In the genomic region with DNA sequence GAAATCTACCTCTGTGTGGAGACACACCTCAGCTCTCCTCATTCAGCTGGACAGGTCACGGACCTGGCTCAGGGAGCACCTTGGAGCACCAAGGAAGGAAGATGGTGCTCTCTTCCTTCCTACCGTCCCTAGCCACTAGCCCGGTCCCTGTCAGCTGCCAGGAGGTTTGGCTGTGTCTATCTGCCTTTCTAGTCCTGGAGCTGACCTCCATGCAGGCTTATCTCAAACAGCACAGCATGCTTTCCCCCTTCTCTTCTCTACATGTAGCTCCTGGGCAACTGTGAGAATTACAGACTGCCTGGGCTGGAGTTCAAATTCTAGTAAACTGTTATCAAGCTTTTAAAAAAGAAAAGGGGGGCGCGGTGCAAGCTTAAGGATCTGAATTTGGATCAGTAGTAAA, we compare ENCODE assay signal across 22 mouse cellular contexts. TPM values are rescaled to one million over a fixed set of nuclear protein-coding genes. Genes with fewer than 3 reads are reported as not detected.
DNase-seq lines count a peak whose midpoint lies in the region; ATAC-seq and TF ChIP-seq lines count a peak whose summit lies in the region.
"Had no signal": no experiment of that assay in that cellular context is flagged by ENCODE, and none has a peak within 500 bp of the region (broad histone marks: within the 10 kb centered on the region; RNA-seq: fewer than 3 reads in every experiment).

No protein-coding gene starts in this region.

- peak; percentile 28; the same call in 1 of the 2 replicates for TF ChIP-seq EP300 in liver, embryonic 14.5 days (IDR thresholded peaks at IDR 0.05; ENCODE audit: low read depth)

- no peak for TF ChIP-seq CTCF in liver, embryonic 14.5 days (IDR thresholded peaks at IDR 0.05; ENCODE audit: low read depth)

- WGBS in heart, embryonic 12.5 days, result 82% methylated on average over 5 of the region's 5 CpGs
- 45% methylated on average over 5 of the region's 5 CpGs for WGBS in liver, embryonic 14.5 days (ENCODE audit: insufficient replicate concordance)

- no peaks in the 10 kb centered on the region for H3K9me3 ChIP-seq in heart, embryonic 12.5 days (replicated peaks)
- H3K9me3 ChIP-seq in liver, embryonic 14.5 days (ENCODE audit: control insufficient read depth, low read length), result no peaks in the 10 kb centered on the region
- H3K9me3 ChIP-seq: embryonic facial prominence, embryonic 15.5 days; forebrain, embryonic 12.5 days; G1E had no signal

- no peaks in the 10 kb centered on the region for H3K4me1 ChIP-seq in heart, embryonic 12.5 days (replicated peaks)
- H3K4me1 ChIP-seq in liver, embryonic 14.5 days (replicated peaks; ENCODE audit: control insufficient read depth in 2 of 2, insufficient read depth in 2 of 2, low read length in 1 of 2), result peaks cover 9 to 16% of the 10 kb centered on the region in 2 experiments
- H3K4me1 ChIP-seq: embryonic facial prominence, embryonic 15.5 days; forebrain, embryonic 12.5 days had no signal

- ATAC-seq in heart, embryonic 12.5 days (ENCODE audit: insufficient number of reproducible peaks, low FRiP score), result no peak
- 0 out of 2 replicates have a peak, but pooled peaks have one; percentile 33 for ATAC-seq in erythroid progenitor cell, adult 5-6 weeks (replicated peaks; ENCODE audit: low FRiP score, poor library complexity, severe bottlenecking)
- peak; percentile 77 for ATAC-seq in liver, embryonic 14.5 days (ENCODE audit: insufficient read depth)
- peak; percentile 90 for ATAC-seq in megakaryocyte-erythroid progenitor cell, adult 5-6 weeks (replicated peaks; ENCODE audit: low FRiP score, low TSS enrichment, poor library complexity, severe bottlenecking)
- ATAC-seq: CD4-positive, CD25-positive, alpha-beta regulatory T cell, adult 4 months; forebrain, embryonic 16.5 days; hindbrain, embryonic 16.5 days; inflammation-experienced regulatory T-cells, adult 6 months had no signal

- peak; percentile 66 for DNase-seq in heart, adult 11 months
- DNase-seq in liver, embryonic 14.5 days (ENCODE audit: low read depth in 3 of 3, low spot score in 3 of 3), result peak in 2 of 3 experiments; percentile 16 to 28
- no peak for DNase-seq in urinary bladder, adult 18-20 months (ENCODE audit: low spot score in 2 of 2)
- no peak for DNase-seq in gastrocnemius, adult 8-10 months (ENCODE audit: low spot score in 2 of 2)
- DNase-seq: adrenal gland, postnatal 14 days; B cell, adult 2 months; cerebellum, adult 11-12 months; cerebellum, postnatal 10 days; embryo, embryonic 11 days; gastrocnemius, postnatal 25 days; heart, adult 18-20 months had no signal

- H3K4me2 ChIP-seq in heart, embryonic 12.5 days, result no peak overlapping the region
- H3K4me2 ChIP-seq in liver, embryonic 14.5 days (ENCODE audit: low read depth), result no peak overlapping the region
- H3K4me2 ChIP-seq: embryonic facial prominence, embryonic 15.5 days; forebrain, embryonic 12.5 days; heart, embryonic 11.5 days had no signal

- peaks cover 55% of the 10 kb centered on the region for H3K36me3 ChIP-seq in heart, embryonic 12.5 days
- peaks cover 26% of the 10 kb centered on the region for H3K36me3 ChIP-seq in liver, embryonic 14.5 days (replicated peaks; ENCODE audit: control insufficient read depth, insufficient read depth, low read depth)

- H3K4me3 ChIP-seq in heart, embryonic 12.5 days, result no peak overlapping the region
- H3K4me3 ChIP-seq in liver, embryonic 14.5 days (ENCODE audit: insufficient read depth in 1 of 2, low read depth in 2 of 2, low read length in 2 of 2), result no peak overlapping the region
- H3K4me3 ChIP-seq: embryonic facial prominence, embryonic 15.5 days; forebrain, embryonic 12.5 days had no signal

- no peaks in the 10 kb centered on the region for H3K27me3 ChIP-seq in heart, embryonic 12.5 days (replicated peaks)
- no peaks in the 10 kb centered on the region for H3K27me3 ChIP-seq in liver, embryonic 14.5 days (ENCODE audit: control insufficient read depth, insufficient read depth, low read length)
- H3K27me3 ChIP-seq: embryonic facial prominence, embryonic 15.5 days; forebrain, embryonic 12.5 days had no signal

- no peak overlapping the region for H3K27ac ChIP-seq in heart, embryonic 12.5 days (ENCODE audit: poor library complexity, severe bottlenecking)
- no peak overlapping the region; the same call in 1 of the 2 replicates for H3K27ac ChIP-seq in liver, embryonic 14.5 days
- H3K27ac ChIP-seq: embryonic facial prominence, embryonic 15.5 days; forebrain, embryonic 12.5 days had no signal

- no peak overlapping the region for H3K9ac ChIP-seq in heart, embryonic 12.5 days
- H3K9ac ChIP-seq in liver, embryonic 14.5 days (replicated peaks), result no peak overlapping the region
- H3K9ac ChIP-seq: embryonic facial prominence, embryonic 15.5 days; forebrain, embryonic 12.5 days had no signal

RNA-seq across cellular contexts. Expression of a gene that starts 40.3 kb away (rescaled TPM):
- polyA plus RNA-seq in heart, embryonic 12.5 days (2016; fragmentation: Nextera tagmentation; extraction: Ambion mirVana), result 27.0 and 27.2 TPM in 2 replicates
- 2.5 and 8.8 TPM in 2 replicates for total RNA-seq in erythroid progenitor cell, adult 5-6 weeks (2015; ENCODE audit: low replicate concordance)
- total RNA-seq in erythroid progenitor cell, adult 5-6 weeks (2017; ENCODE audit: low replicate concordance), result 0.91 and 4.6 TPM in 2 replicates
- polyA plus RNA-seq in liver, embryonic 14.5 days (2012; rRNA removed), result 14.9 and 16.5 TPM in 2 replicates
- polyA plus RNA-seq in liver, embryonic 14.5 days (2014; fragmentation: Nextera tagmentation; extraction: Ambion mirVana), result 11.0 and 11.2 TPM in 2 replicates
- 16.5 and 16.6 TPM in 2 replicates for total RNA-seq in megakaryocyte-erythroid progenitor cell, adult 5-6 weeks (2014; fragmentation: Nextera tagmentation)
- total RNA-seq in megakaryocyte-erythroid progenitor cell, adult 5-6 weeks (2017), result 22.4 and 32.0 TPM in 2 replicates
- total RNA-seq in gastrocnemius, adult 8-10 months (2022), result 10 to 100 TPM; 15.6 to 20.1 (median 16.5) TPM

Comparison
In these comparisons a context has a peak if more than half of its experiments do, and no peak if none do; other contexts are left out.
1. DNase-seq: peak in heart, adult 11 months (single experiment) and liver, embryonic 14.5 days (2 of 3); none in urinary bladder, adult 18-20 months (0 of 2) and gastrocnemius, adult 8-10 months (0 of 2).